ENCODE assay signal across 10 mouse cellular contexts in the genomic region with DNA sequence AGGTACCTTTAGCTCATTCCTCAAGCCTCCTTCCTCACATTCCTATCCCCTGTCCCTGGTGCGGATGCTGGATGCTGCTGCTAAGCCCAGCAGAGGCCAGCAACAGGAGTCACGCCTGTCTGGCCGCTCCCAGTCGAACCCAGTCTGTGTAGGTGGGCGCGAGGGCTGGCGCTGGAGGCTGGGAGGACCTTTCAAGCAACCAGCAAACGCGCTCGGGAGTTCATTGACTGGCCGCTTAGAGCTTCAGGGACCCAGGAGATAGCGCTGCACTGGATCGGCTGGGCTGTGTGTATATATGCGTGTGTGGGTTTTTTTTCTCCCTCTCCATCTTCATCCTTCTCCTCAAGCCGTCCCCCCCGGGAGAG. TPM values are rescaled to one million over a fixed set of nuclear protein-coding genes. Genes with fewer than 3 reads are reported as not detected.
DNase-seq lines count a peak whose midpoint lies in the region; ATAC-seq and TF ChIP-seq lines count a peak whose summit lies in the region.
"Had no signal": no experiment of that assay in that cellular context is flagged by ENCODE, and none has a peak within 500 bp of the region (broad histone marks: within the 10 kb centered on the region; RNA-seq: fewer than 3 reads in every experiment).

No protein-coding gene starts in this region.

- peaks cover 49% of the 10 kb centered on the region for H3K27me3 ChIP-seq in heart, embryonic 12.5 days (replicated peaks)
- H3K27me3 ChIP-seq in hindbrain, embryonic 10.5 days (ENCODE audit: insufficient read depth, poor library complexity, severe bottlenecking) = peaks cover 60% of the 10 kb centered on the region
- H3K27me3 ChIP-seq in limb, embryonic 11.5 days (ENCODE audit: control insufficient read depth, insufficient read depth, low read length) = peaks cover 12% of the 10 kb centered on the region

- H3K4me3 ChIP-seq in heart, embryonic 12.5 days = peak overlapping the region; percentile 67
- peak overlapping the region; percentile 96 for H3K4me3 ChIP-seq in cortical plate, adult 2 months (ENCODE audit: insufficient read depth, low read length)
- H3K4me3 ChIP-seq in hindbrain, embryonic 10.5 days = peak overlapping the region; percentile 73
- peak overlapping the region; percentile 46 for H3K4me3 ChIP-seq in limb, embryonic 11.5 days (ENCODE audit: low read depth, low read length)

- intact Hi-C loops in heart, postnatal 10 days (cut with DNase I) = no loop called here

- H3K4me1 ChIP-seq in heart, embryonic 12.5 days (replicated peaks) = peaks cover 11% of the 10 kb centered on the region; the same call in 1 of the 2 replicates
- 0 out of 2 replicates have a peak, but pooled peaks cover 1% of the 10 kb centered on the region for H3K4me1 ChIP-seq in cortical plate, adult 2 months (ENCODE audit: control insufficient read depth, insufficient read depth, low read length)
- H3K4me1 ChIP-seq in hindbrain, embryonic 10.5 days (replicated peaks) = peaks cover 16% of the 10 kb centered on the region
- 0 out of 2 replicates have a peak, but pooled peaks cover 3% of the 10 kb centered on the region for H3K4me1 ChIP-seq in limb, embryonic 11.5 days (ENCODE audit: control insufficient read depth, insufficient read depth, low read length)

- TF ChIP-seq POLR2A in cortical plate, adult 2 months (IDR thresholded peaks at IDR 0.05; ENCODE audit: extremely low read depth, insufficient read depth, low read length) = 0 out of 2 replicates have a peak, but pooled peaks have one; percentile 29

- peak overlapping the region; percentile 100 for H3K4me2 ChIP-seq in heart, embryonic 12.5 days
- H3K4me2 ChIP-seq in limb, embryonic 11.5 days (ENCODE audit: low read depth, severe bottlenecking) = peak overlapping the region; percentile 99

- H3K27ac ChIP-seq in heart, embryonic 12.5 days (ENCODE audit: poor library complexity, severe bottlenecking) = no peak overlapping the region
- peak overlapping the region; percentile 83 for H3K27ac ChIP-seq in cortical plate, adult 2 months (ENCODE audit: insufficient read depth, low read length)
- no peak overlapping the region for H3K27ac ChIP-seq in hindbrain, embryonic 10.5 days
- no peak overlapping the region for H3K27ac ChIP-seq in limb, embryonic 11.5 days (replicated peaks; ENCODE audit: low read depth, low read length)

- H3K9me3 ChIP-seq in heart, embryonic 12.5 days (replicated peaks) = no peaks in the 10 kb centered on the region
- no peaks in the 10 kb centered on the region for H3K9me3 ChIP-seq in hindbrain, embryonic 10.5 days
- H3K9me3 ChIP-seq in limb, embryonic 11.5 days (ENCODE audit: control insufficient read depth, low read length) = no peaks in the 10 kb centered on the region
- H3K9me3 ChIP-seq: G1E had no signal

- no peak for DNase-seq in heart, postnatal 10 days
- peak; percentile 44 for DNase-seq in hindbrain, embryonic 10.5 days (ENCODE audit: low spot score)
- DNase-seq in limb, embryonic 11.5 days (ENCODE audit: low spot score) = peak; percentile 50
- peak; percentile 65 to 68 for DNase-seq in right cerebral cortex, adult 2 months (ENCODE audit: low spot score in 2 of 2)
- no peak for DNase-seq in thymus, adult 18-20 months

- TF ChIP-seq CTCF in cortical plate, adult 2 months (IDR thresholded peaks at IDR 0.05; ENCODE audit: extremely low read depth, insufficient read depth, low read length) = no peak

- ATAC-seq in heart, embryonic 12.5 days (ENCODE audit: insufficient number of reproducible peaks, low FRiP score) = 0 out of 2 replicates have a peak, but pooled peaks have one; percentile 34
- 0 out of 2 replicates have a peak, but pooled peaks have one; percentile 9 for ATAC-seq in limb, embryonic 11.5 days (ENCODE audit: insufficient number of reproducible peaks, low FRiP score, low TSS enrichment, low read depth)
- no peak; the same call in 1 of the 2 replicates for ATAC-seq in megakaryocyte-erythroid progenitor cell, adult 5-6 weeks (replicated peaks; ENCODE audit: low FRiP score, low TSS enrichment, poor library complexity, severe bottlenecking)

- peak overlapping the region; percentile 75; the same call in 1 of the 2 replicates for H3K9ac ChIP-seq in heart, embryonic 12.5 days
- no peak overlapping the region for H3K9ac ChIP-seq in limb, embryonic 11.5 days (ENCODE audit: low read length)

- no peaks in the 10 kb centered on the region for H3K36me3 ChIP-seq in heart, embryonic 12.5 days
- H3K36me3 ChIP-seq in hindbrain, embryonic 10.5 days = no peaks in the 10 kb centered on the region
- H3K36me3 ChIP-seq in limb, embryonic 11.5 days (ENCODE audit: control insufficient read depth, insufficient read depth, low read length) = no peaks in the 10 kb centered on the region
- H3K36me3 ChIP-seq: G1E had no signal

- WGBS in heart, embryonic 12.5 days = under 1% methylated on average over 16 of the region's 16 CpGs
- under 1% methylated on average over 16 of the region's 16 CpGs for WGBS in hindbrain, embryonic 10.5 days
- WGBS in limb, embryonic 11.5 days = 1% methylated on average over 16 of the region's 16 CpGs

RNA-seq across cellular contexts. Expression of a gene that starts 1.2 kb away (rescaled TPM):
- 1.6 and 1.8 TPM in 2 replicates for polyA plus RNA-seq in heart, embryonic 12.5 days (2016; fragmentation: Nextera tagmentation; extraction: Ambion mirVana)
- total RNA-seq in heart, postnatal 10 days (2021) = under 1 TPM in 1 of 2 experiments, not detected in 1; 0.60 TPM
- 53.8 and 59.7 TPM in 2 replicates for polyA plus RNA-seq in cortical plate, adult 2 months (2012; rRNA removed)
- 0.62 and 1.1 TPM in 2 replicates for polyA plus RNA-seq in hindbrain, embryonic 10.5 days (2016; fragmentation: Nextera tagmentation; extraction: Ambion mirVana)
- polyA plus RNA-seq in limb, embryonic 11.5 days (2014; fragmentation: Nextera tagmentation; extraction: Ambion mirVana) = 2.0 and 2.4 TPM in 2 replicates
- total RNA-seq in megakaryocyte-erythroid progenitor cell, adult 5-6 weeks (2014; fragmentation: Nextera tagmentation) = not detected in 2 replicates
- total RNA-seq in megakaryocyte-erythroid progenitor cell, adult 5-6 weeks (2017) = 0.34 TPM in 1 of 2 replicates, not detected in the other
- total RNA-seq: hematopoietic stem cell, adult 5-6 weeks had no signal
- polyA plus RNA-seq: G1E had no signal

RNA-seq across cellular contexts. Expression of a gene that starts 46.9 kb away (rescaled TPM):
- 41.4 and 41.7 TPM in 2 replicates for polyA plus RNA-seq in heart, embryonic 12.5 days (2016; fragmentation: Nextera tagmentation; extraction: Ambion mirVana)
- 10 to 100 TPM; 30.9 to 31.7 TPM for total RNA-seq in heart, postnatal 10 days (2021)
- polyA plus RNA-seq in cortical plate, adult 2 months (2012; rRNA removed) = 24.6 and 25.2 TPM in 2 replicates
- polyA plus RNA-seq in hindbrain, embryonic 10.5 days (2016; fragmentation: Nextera tagmentation; extraction: Ambion mirVana) = 32.7 and 39.3 TPM in 2 replicates
- polyA plus RNA-seq in limb, embryonic 11.5 days (2014; fragmentation: Nextera tagmentation; extraction: Ambion mirVana) = 32.8 and 45.3 TPM in 2 replicates
- total RNA-seq in megakaryocyte-erythroid progenitor cell, adult 5-6 weeks (2014; fragmentation: Nextera tagmentation) = 32.8 and 36.6 TPM in 2 replicates
- total RNA-seq in megakaryocyte-erythroid progenitor cell, adult 5-6 weeks (2017) = 63.0 and 64.0 TPM in 2 replicates

Comparison
In these comparisons a context has a peak if more than half of its experiments do, and no peak if none do; other contexts are left out.
1. H3K4me3 ChIP-seq: peak in every context shown above with its lines; median percentile 96 in cortical plate, adult 2 months; 73 in hindbrain, embryonic 10.5 days; 67 in heart, embryonic 12.5 days; 46 in limb, embryonic 11.5 days.
2. DNase-seq: peak in hindbrain, embryonic 10.5 days (single experiment), limb, embryonic 11.5 days (single experiment) and right cerebral cortex, adult 2 months (2 of 2); none in heart, postnatal 10 days (0 of 2) and thymus, adult 18-20 months (0 of 2).
3. RNA of a gene that starts 1.2 kb away (polyA plus RNA-seq): 53.8 to 59.7 TPM in cortical plate, adult 2 months; 2.0 to 2.4 TPM in limb, embryonic 11.5 days, 1.6 to 1.8 TPM in heart, embryonic 12.5 days and 0.62 to 1.1 TPM in hindbrain, embryonic 10.5 days; every median in the first group is over 10 times any median in the second.